Mouse (Mus musculus) urinary bladder, postnatal 10 days (tissue): Measurements from ENCODE around the gene Ndufb6.
"Not testable (repeated sequence)": the region's sequence is repeated elsewhere in the genome, so short reads cannot be mapped to it uniquely, and the experiment has no call there.

Experiments used
- DNase-seq: peaks from one replicate; pipeline ENCODE4 v3.0.0; 2022; ENCODE audit warnings: low spot score

Gene Ndufb6

DNA sequence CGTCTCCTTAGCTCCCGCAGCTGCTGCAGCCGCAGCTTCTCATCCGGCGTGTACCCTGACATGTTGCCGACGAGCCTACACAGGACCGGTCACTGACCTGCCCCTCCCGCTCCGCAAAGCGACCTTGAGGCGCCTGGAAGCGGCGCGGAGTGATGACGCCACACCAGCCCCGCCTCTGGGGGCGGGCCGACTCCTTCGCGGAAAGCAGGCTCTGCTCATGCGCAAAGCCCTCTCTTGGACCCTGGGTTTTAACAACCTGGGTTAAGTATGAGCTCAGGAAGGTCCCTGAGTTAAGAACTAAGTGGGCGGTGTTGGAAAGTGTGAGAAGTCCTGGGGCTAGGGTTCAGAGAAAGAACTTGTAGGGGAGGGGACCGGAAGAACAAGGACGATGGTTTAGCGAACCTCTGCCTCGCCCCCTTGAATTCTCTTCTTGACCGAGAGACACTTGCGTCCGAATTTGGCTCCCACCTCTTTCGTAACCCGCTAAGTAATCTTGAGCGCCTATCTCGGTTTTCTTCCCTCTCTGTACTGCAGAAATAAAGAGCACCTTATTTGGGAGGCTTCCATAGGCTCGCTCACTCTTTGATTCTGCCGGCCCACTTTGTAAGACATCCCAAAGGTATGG is at the start of gene Ndufb6:
TSS of gene Ndufb6 (minus strand) at position 146 of the 625 bp plus-strand sequence.
- DNase-seq: peak; percentile 90

DNA sequence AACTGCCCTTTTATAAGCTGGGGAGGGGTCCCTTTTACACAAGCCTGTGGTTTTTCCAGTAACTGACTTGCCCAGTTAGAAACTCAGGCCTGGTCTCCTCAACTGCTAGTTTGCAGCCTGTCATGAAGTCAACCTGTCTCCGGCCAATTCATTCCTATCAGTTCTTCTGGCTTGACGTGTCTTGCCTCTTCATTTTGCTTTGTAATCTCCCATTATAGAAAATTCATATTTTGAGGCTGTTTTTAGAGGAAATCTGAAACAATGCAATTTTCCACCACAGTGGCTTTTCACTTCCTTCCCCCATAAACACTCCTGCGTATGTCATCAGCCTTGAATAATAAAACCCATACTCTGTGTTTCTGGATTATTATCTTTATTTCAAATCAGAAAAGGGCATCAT is 47.9 kb upstream of the Ndufb6 start:
- no peak for DNase-seq

DNA sequence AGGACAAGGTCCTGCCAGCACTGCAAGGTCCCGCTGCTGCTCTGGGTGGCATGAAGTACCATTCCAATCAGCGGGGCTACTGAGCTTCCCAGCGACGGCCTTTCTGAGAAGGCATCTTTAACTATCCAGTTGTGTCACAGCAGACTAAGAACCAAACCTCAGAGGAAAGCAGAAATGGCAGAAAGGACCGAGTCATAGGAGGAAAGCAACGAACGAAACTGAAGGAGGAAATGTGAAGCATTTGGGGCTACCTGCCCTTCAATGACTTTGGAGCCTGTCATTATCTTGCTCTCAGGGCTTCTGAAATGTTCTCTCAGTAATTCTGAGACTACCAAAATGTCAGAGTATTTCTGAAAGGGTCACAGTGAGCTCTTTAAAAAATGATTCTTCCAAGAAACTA is 45.4 kb upstream of the Ndufb6 start:
- DNase-seq: no peak

DNA sequence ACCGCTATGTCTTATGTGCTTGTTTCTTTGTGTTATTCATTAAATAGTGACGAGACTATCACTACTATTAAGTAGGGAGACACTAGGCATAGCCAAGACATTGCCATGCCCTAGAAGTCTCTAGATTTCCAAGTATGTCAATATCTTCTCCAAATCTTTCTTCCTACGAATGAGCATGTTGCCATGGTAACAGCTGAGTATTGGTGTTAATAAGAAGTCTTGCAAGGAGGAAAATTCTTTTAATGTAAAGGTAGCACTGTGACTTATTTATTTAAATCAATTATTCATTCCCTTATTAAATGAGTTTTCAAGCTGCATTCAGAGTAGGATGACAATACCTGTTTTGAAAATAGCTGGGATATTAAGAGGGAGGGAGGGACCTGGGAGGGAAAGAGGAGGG is 38.2 kb upstream of the Ndufb6 start:
- no peak for DNase-seq

DNA sequence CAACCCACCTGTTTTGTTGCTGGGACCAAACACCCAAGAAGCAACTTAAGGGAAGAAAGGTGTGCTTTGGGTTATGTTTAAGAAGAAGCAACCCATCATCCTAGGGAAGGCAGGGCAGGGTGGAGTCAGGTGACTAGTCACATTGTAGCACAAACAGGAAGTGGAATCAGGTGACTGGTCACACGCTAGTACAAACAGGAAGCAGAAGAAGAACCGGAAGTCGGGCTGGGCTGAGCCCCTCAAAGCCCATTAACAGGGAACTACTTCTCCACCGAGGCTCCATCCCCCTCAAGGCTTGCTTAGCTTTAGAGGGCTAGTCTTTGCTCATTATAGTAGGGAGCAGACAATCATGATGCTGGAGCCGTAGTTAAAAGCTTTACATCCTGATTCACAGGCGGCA is 33.8 kb upstream of the Ndufb6 start:
- DNase-seq: no peak

DNA sequence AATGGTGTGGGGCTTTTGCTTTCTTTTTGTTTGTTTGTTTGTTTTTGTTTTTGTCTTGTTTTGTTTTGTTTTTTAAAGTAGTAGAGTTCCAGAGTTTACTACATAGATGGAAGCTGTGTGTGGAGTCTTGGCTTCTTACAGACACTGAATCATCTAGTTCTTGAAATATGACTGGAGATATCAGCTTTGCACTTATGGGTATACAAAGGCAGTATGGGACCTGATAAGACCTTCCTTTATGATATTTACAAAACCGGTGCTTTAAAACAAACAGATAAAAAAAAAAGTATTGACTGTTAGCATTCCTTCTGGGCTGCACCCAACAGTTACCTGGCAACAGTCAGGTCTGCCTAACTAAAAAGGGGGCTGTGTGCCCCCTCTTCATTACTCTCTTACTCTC is 33.0 kb upstream of the Ndufb6 start:
- DNase-seq: no peak

DNA sequence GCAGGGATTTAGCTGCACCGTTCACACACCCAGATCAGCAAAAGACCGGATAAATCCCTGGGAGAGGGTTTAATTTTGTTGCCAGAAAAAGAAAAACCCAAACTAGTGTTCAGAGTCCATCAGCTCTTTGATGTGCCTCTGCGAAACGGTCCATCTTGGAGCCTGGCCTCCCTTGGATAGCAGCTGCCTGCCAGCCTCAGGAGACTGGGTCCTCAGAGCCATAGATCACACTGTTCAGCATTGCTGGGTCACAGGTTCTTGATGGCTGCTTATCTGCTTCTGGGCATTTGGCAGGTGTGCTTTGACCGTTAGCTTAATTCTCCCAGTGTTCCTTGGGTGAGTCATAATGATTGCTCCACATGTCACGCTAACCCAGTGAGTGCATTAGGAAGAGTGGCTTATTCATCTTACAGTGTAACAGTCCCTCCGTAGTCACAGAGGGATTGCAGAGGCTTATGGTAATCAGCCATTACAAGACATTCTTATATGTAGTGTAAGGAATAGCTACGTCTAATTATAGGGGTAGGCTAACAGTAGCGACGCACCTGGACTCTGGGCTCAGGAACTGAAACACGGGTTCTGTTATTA is 31.7 kb upstream of the Ndufb6 start:
- no peak for DNase-seq

DNA sequence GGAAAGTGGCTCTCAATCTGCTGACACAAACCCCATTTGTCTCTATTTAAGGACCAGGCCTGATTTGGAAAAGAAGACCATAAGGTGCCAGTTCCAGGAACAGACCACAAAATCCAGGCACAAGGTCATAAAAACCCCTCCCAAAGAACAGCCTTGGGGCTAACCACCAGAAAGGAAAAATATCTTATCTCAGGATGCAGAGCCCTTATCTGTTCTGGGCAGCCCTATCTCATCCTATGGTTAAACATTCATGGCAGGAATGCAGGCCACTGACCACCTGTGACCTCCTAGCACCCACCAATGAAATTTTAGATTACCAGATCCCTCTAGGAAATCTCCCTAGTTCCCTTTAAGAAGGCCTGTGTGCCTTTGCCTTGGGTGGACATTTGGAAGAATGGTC is 30.5 kb upstream of the Ndufb6 start:
- DNase-seq: no peak

DNA sequence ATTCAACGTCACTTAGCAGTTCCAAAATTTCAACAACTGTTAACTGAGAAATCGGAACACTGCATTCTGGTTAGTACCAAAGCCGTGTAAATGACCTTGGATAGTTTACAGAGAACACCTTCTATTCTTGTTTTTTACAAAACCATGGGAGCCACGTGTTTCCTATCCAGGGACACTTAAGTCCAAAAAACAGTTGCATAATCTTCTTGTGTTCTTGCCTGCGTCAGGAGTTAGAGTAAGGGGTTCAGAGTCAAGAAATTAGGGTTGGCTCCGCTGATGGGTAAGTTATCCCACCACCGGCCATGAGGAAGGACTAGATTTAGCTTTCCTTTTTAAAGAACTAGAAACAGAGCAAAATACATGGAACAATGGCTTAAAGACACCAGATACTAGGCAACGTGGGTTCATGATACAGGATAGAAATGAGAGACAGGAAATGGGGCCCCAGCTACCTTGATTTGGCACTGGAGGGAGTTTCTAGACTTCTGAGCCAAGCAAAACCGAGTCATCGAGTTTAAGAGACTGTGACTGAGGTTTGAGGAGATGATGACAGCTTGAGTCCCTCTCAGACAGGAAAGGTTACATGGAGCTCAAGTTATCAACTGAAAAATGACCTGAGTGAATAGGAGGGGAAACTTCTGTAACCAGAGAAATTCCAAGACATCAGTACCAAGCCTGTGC is 23.4 kb upstream of the Ndufb6 start:
- DNase-seq: no peak

DNA sequence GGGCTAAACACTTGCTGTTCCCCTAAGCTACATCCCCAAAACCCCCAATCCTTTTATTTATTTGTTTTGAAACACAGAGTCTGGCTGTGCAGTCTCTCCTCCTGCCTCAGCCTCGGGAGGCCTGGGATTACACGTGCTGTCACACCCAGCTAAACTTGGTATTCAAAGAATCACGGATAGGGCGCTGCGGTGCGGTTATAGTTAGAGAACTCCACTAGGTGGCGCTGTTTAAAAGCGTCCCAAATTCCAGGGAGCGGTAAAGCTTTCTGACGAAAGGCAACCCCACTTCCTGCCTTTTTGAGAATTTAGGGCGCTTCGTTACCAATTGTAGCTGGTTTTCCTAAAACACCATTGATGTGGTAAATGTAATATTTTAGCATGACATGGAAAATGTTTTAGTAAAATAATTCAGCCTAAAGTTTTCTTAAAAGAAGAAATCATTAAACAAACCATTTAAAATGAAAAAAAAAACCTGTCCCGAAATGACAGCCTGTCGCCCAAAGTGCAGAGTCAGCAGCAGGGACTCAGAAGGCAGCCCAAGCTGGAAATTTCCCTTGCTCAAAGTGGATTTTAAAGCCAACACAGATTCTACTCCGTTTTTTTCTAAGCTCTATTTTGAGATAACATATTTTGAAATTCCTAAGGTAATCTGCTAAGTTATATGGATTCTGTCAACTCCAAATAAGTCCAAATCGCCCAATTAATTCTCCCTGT is 22.0 kb upstream of the Ndufb6 start:
- peak; percentile 15 for DNase-seq

DNA sequence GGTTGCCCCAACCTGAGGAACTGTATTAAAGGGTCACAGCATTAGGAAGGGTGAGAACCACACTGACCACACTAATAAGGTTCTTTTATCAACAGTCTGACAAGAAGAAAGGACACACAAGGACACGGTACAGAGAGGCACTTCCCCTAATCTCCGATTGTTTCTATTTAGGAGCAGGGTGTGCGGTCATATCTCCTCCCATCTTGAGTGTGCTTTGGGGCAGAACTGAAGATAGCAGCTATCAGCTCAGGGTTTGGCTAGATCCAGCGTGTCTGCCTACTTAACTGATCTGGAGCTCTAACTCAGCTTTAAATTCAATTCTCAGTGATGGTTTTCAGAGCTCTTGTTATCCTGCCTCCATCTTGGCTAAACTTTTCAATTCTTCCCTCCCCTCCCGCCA is 19.9 kb upstream of the Ndufb6 start:
- no peak for DNase-seq

DNA sequence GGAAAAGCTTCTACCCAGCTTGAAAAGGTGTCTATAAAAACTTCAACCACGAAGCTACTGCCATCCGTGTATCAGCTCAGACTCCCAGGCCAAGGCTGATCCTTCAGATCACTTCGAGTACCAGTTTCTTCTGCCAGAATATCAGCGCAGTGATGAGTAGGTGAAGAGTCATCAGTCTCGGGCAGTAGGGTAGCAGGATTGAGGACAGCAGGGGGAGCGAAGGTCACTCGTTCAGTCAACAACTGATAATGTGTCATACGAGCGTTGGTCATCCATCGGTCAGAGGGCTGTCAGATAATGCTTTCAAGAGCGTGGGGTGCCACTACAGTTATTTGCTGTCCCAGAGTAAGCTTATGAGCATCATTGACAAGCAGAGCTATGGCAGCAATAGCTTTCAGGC is 12.3 kb upstream of the Ndufb6 start:
- not testable (repeated sequence) for DNase-seq

DNA sequence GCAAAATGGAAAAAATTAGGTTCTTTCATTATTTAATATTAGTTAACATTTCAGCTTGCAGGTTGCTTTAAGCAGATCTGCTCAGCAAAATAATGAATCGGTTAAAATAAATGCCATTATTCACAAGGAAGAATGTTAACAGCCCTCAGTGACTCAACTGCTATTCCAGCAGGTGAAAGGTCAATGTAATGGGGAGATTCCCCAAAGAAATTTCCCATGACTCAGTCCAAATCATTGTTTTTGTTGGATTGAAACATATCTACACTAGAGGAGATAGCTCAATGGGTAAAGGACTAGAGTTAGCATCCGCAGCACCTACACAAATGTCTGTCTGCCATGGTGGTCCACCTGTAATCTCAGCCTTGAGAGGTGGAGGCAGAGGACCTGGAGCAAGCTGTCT is 9.8 kb upstream of the Ndufb6 start:
- no peak for DNase-seq

DNA sequence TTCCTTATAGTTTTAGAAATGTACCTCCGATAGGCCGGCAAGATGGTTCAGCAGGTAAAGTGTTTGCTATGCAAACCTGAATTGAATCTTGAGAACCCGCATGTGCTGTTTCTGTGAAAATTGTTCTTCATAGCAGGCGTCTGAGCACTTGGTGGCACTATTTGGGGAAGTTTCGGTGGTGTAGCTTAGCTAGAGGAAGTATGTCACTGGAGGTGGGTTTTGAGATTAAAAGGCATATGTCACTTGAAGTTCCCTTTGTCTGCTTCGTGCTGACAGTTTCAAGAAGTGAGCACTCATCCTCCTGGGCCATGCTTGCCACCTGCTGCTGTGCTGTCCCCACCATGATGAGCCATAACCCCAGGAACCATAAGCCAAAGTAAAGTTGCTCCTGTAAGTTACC is 8.2 kb upstream of the Ndufb6 start:
- no peak for DNase-seq

DNA sequence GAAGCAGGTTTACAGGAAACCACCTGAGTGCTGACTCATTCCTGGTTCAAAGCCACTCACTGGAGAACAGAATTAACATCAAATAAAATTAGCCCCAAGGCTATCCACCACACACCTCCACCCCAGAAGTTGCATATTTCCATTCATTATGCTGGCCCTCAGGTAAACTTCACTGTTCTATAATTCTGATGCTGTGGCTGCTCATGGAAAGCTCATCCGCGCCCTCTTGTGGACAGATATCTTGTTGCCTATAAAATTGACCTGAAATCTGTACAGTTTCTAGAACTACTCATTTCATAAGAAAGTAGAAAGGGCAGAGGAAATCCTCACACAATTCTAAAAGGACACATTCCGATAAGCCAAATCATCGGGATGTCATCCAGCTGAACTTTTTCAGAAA is 6.4 kb upstream of the Ndufb6 start:
- DNase-seq: peak; percentile 17

DNA sequence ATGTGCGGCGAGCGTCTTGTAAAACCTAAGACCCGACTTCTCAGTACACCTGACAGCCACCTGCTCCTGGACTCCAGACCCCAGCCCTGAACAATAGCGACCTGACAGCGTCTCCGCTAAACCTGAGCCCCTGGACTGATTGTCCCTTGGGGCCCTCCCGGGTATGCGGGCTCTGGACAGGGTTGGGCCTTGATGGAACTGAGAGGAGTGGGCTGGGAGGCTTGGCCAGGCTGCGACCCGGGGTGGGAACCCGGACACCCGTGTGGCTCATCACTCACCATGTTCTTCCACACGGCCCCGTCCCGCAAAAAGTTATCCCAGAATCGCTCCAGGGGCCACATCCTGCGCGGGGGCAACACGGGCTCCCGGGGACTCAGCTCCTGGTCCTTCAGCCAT is 343 bp downstream of the Ndufb6 start:
- no peak for DNase-seq

DNA sequence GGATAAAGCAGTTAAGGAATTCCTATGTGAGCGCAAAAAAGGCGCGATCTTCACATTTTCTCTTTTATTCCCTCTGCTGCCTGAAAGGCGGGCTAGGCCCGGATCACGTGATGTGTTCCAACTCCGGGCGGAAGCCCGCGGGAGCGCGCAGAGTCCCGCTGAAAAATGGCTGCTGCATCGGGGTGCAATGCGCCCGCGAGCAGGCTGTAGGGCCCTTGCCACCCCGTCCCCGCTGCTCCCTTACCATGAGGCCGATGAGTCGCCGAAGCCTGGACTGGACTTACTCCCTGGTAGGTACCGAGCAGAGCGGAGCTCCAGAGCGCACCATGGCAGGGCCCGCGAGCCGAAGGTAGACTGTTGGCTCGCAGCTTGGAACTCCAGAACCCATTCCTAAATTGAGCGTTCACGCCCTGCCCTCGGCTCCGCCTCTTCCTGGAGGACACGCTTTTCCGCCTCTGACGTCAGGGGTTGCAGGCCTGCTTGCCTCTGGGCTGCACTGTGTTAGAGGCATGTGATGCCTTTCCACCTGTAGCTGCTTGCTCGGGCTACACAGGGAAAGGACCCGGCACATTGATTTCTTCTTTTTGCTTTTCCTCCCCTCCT is 9.7 kb downstream of the Ndufb6 start, which contains the start of the genes Smim27 and Topors:
TSS of gene Smim27 (plus strand) at position 150 of the 603 bp plus-strand sequence.
TSS of gene Topors (minus strand) at position 421 of the 603 bp plus-strand sequence.
- peak; percentile 72 for DNase-seq

DNA sequence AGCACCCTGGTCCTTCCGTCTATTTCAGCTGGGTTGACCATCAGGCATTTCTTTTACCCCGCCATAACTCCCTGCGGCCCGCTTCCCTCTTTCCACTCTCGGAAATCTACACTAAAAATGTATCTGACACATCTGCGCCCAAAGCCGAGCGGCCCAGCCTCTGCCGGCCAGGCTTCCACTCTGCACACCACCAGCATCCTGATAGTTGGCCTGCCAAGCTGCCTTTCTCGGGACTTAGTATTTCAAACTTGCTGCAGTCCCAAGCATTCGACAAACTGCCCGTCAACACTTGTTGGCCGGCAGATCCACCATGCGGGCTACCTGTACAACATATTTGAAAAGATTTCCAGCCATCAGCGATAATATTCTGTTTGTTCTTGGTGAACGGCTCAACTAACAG is 10.4 kb downstream of the Ndufb6 start:
- DNase-seq: no peak

DNA sequence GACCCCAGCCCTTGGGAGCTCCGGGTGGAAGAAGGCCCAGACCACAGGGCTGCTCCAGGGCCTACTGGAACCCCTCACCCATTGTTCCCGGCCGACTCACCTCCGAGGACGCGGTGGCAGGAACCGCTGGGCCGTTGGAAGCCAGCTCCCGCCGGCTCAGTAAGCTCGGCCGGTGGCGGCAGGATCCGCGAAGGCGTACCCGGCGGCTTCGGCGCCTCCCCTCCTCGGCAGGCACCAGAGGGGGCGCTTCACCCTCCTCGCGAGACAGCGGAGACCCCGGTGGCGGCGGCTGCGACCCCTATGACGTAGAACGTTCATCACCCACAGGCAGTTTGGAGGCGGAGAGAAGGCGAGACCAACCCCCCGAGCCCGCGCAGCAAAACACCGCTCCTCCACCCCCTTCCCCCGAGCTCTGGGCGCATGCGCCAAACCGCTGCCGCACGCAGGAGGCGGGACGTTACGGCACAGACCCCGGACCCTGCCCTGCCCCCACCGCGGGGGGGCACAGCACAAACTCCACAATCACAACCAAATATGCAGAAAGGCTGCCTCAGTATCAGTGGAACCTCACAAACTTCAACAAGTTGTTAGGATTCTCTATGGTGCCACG is 10.9 kb downstream of the Ndufb6 start:
- DNase-seq: peak; percentile 75

DNA sequence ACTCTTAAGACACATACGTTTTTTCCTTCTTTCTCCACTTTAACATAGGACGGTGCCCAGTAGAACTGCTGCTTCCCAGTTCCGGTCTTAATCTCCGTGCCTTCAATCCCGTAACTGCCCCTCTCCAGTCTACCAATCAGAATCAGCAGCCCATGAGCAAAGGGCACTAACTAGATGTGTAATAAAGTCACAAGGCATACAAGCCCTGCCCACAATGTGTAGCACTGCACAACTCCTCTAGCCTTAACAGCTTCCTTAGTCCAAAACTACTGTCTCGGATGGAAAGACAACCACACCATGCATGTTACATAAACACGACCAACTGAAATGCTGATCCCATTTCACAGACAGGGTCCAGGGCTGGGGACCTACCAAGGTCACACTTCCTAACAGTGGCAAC is 11.5 kb downstream of the Ndufb6 start:
- no peak for DNase-seq

DNA sequence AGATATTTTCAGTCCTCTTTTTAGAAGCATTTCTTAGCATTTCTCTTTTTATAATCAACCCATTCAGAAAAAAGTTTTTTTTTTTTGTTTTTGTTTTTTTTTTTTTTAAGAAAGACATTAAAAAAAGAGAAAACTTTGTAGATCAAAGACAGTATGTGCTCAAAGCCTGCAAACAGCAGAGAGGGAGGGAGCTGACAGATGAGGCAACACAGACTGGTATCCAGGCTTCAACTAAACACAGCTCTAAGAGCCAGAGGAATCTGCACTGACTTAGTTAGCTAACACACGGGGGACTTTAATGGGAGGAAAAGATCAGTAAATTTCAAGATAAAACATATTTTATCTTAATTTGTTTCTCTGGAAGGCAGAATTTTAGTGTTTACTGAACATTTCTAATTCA is 14.9 kb downstream of the Ndufb6 start:
- no peak for DNase-seq
